Mouse (Mus musculus) olfactory bulb, adult 2 months (tissue): Measurements from ENCODE around the gene Spdye4a. TPM values are rescaled to one million over a fixed set of nuclear protein-coding genes. Genes with fewer than 3 reads are reported as not detected.
"Not testable (repeated sequence)": the region's sequence is repeated elsewhere in the genome, so short reads cannot be mapped to it uniquely, and the experiment has no call there.

Experiments used
- H3K27ac ChIP-seq: fragments of 200-500 bp; 2 replicates; pipeline ENCODE4 v1.5.1; 2012; ENCODE audit warnings: low read depth, low read length; ENCODE audit not compliant: insufficient read depth
- H3K4me1 ChIP-seq: fragments of 200-500 bp; 2 replicates; pipeline ENCODE4 v1.6.1; 2012; ENCODE audit warnings: low read length; ENCODE audit not compliant: control insufficient read depth, insufficient read depth
- H3K4me3 ChIP-seq: fragments of 200-500 bp; 2 replicates; pipeline ENCODE4 v1.5.1; 2012; ENCODE audit warnings: mild to moderate bottlenecking, low read depth, low read length, moderate library complexity; ENCODE audit not compliant: insufficient read depth
- CTCF ChIP-seq: fragments of 200-500 bp; IDR thresholded peaks from 2 replicates; pipeline ENCODE4 v1.5.1; 2012; ENCODE audit warnings: low read depth, mild to moderate bottlenecking, low read length, moderate library complexity; ENCODE audit not compliant: insufficient read depth
- POLR2A ChIP-seq: fragments of 200-500 bp; IDR thresholded peaks from 2 replicates; pipeline ENCODE4 v1.6.1; 2012; ENCODE audit warnings: mild to moderate bottlenecking, low read depth, low read length, moderate library complexity; ENCODE audit not compliant: insufficient read depth
- WGBS: fragments of 180-500 bp; shearing (Covaris S2); methylation state at CpG from one replicate; pipeline ENCODE4 v1.1.7; 2018; 5-methylcytosine and 5-hydroxymethylcytosine counted together
- polyA plus RNA-seq: library from polyadenylated mRNA; stranded (reverse); fragments of >200 nt; gene quantifications from 2 replicates; pipeline ENCODE4 v1.2.4, GENCODE M21; 2012; ENCODE audit warnings: low replicate concordance; ENCODE audit not compliant: missing spikeins, insufficient read depth, insufficient read length

The Spdye4a gene
- polyA plus RNA-seq, 1 experiment: not detected

DNA sequence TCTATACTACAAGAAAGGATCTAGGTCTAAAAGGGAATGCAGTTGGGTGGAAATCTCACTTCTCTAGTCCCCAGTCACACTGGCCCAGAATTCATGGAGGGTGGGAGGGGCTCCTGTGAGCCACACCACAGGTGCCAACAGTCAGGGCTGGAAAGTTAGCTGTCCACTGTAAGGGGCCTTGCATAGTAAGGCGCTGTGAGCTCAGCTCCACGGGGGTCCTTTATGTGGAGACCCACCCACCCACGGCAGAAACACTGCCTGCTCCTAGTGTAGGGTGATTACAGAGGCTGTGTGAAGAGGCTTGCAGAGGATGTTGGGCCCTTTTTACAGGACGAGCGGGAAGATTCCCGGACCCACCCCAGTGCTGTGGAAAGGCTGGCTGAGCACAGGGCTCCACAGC is 25.3 kb upstream of the Spdye4a start:
- Histone ChIP-seq H3K27ac (no peak overlapping the region), H3K4me3 (no peak overlapping the region), H3K4me1 (no peaks in the 10 kb centered on the region)
- TF ChIP-seq CTCF (no peak), POLR2A (no peak)
- 62% methylated on average over 6 of the region's 6 CpGs for WGBS

GRCm38 (mm10) chr5:143244926-143245325 is 18.2 kb upstream of the Spdye4a start:
- no peak for TF ChIP-seq CTCF
- Histone ChIP-seq H3K4me3 (no peak overlapping the region), H3K27ac (no peak overlapping the region), H3K4me1 (no peaks in the 10 kb centered on the region)
- 96% methylated on average over 26 of the region's 26 CpGs for WGBS

- Histone ChIP-seq H3K4me1 (peaks cover 7% of the 10 kb centered on the region), H3K4me3 (peak overlapping the region; percentile 80), H3K27ac (no peak overlapping the region)
- 16% methylated on average over 9 of the region's 9 CpGs for WGBS
- TF ChIP-seq CTCF: no peak
- no peak for TF ChIP-seq POLR2A
Measured at GRCm38 (mm10) chr5:143236036-143236435, 9.3 kb upstream of the Spdye4a start.

GRCm38 (mm10) chr5:143235028-143235693 is 8.5 kb upstream of the Spdye4a start, which contains the start of gene Zfp12:
Gene Zfp12 (plus strand): TSS chr5:143235163.
- Histone ChIP-seq H3K4me1 (peaks cover 7% of the 10 kb centered on the region), H3K27ac (peak within 1 kb of the TSS; percentile 64), H3K4me3 (peak within 1 kb of the TSS; percentile 80)
- TF ChIP-seq CTCF (no peak), POLR2A (peak; percentile 86)
- under 1% methylated on average over 58 of the region's 58 CpGs for WGBS

DNA sequence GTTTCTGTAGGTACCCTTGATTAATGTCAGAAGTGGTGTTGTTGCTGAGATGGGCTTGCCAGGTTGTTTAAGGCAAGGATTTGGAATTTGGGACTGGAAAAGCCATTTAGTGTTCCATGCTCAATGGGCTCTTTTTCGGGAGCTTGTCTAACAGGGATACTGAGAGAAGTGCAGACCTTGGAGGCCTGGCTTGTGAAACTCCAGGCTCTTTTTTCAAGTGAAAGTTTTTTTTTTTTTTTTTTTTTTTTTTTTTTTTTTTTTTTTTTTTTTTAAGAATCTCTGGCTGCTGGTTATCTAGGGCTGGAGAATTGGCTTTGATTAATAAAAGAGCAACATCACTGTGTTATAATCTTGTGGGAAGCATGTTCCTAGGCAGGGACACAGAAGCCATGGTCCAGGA is 4.4 kb downstream of the Spdye4a start:
- TF ChIP-seq CTCF (no peak), POLR2A (no peak)
- WGBS: 72% methylated on average over 1 of the region's 1 CpGs

GRCm38 (mm10) chr5:143220996-143221395 is 5.7 kb downstream of the Spdye4a start:
- TF ChIP-seq CTCF (no peak), POLR2A (no peak)
- WGBS: 83% methylated on average over 5 of the region's 5 CpGs
- H3K4me3 ChIP-seq: no peak overlapping the region
- no peaks in the 10 kb centered on the region for H3K4me1 ChIP-seq
- no peak overlapping the region for H3K27ac ChIP-seq

More for the DNA sequence above, 4.4 kb downstream of the Spdye4a start:
- H3K4me1 ChIP-seq: no peaks in the 10 kb centered on the region
- no peak overlapping the region for H3K4me3 ChIP-seq
- no peak overlapping the region for H3K27ac ChIP-seq

DNA sequence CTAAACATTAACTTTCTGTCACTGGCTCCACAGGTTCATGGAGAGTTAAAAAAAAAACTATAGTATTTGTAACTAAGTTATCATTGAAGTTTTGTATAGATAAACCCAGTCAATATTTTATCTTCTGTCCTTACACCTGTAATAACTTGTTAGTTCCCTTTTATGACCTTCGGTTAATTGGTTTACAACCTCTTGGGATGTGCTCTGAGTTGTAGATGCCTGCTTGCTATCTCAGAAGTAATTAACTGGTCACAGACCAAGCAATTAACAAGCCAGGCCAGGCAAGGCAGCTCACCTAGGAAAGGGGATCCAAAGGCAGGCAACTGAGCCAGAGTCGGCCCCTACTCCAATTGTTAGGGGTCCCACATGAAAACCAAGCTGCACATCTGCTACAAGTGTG is 12.9 kb downstream of the Spdye4a start:
- Histone ChIP-seq H3K4me3 (no peak overlapping the region), H3K27ac (no peak overlapping the region), H3K4me1 (no peaks in the 10 kb centered on the region)
- no peak for TF ChIP-seq CTCF
- no peak for TF ChIP-seq POLR2A
- WGBS: 92% methylated on average over 2 of the region's 2 CpGs

- 72% methylated on average over 3 of the region's 3 CpGs for WGBS
- no peak for TF ChIP-seq POLR2A
- no peak for TF ChIP-seq CTCF
- H3K27ac ChIP-seq: no peak overlapping the region
- no peaks in the 10 kb centered on the region for H3K4me1 ChIP-seq
- H3K4me3 ChIP-seq: no peak overlapping the region
Measured at GRCm38 (mm10) chr5:143205015-143205414, 21.7 kb downstream of the Spdye4a start.

DNA sequence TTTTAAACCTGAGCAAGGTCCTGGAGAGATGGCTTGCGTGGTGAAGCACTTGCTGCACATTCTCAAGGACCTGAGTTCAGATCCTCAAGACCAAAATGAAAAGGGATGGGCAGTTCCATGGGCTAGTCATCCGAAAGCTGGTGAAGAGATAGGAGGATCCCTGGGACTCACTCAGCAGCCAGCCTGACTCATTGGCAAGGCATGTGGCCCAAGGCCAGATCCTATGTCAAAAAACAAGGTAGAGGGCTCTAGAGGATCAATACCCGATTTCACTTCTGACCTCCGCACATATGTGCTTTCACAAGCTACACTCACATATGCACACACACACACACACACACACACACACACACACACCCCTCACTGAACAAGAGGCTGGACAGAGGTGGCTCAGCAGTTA is 30.2 kb downstream of the Spdye4a start:
- 89% methylated on average over 4 of the region's 4 CpGs for WGBS
- Histone ChIP-seq H3K4me3 (no peak overlapping the region), H3K27ac (no peak overlapping the region), H3K4me1 (no peaks in the 10 kb centered on the region)
- TF ChIP-seq POLR2A (no peak), CTCF (no peak)

DNA sequence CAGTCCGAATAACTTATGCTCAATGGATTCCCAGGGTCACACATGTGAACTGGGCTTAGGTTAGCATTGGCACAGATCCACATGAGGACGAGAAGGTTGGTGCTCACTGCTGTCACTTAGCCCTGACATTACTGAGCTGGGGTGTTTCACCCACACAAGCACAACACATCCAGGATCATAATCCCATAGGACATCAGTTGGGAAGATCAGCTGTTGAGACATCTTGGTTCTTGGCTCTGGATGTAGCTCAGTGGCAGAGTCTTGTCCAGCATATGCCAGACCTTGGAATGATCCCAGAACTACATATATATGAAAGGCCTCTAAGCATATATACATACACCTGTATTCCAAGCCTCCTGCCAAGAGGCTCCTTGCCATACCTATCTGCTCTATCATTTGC is 31.5 kb downstream of the Spdye4a start:
- H3K4me1 ChIP-seq: no peaks in the 10 kb centered on the region
- WGBS: 66% methylated on average over 2 of the region's 2 CpGs
- H3K27ac ChIP-seq: no peak overlapping the region
- H3K4me3 ChIP-seq: no peak overlapping the region
- TF ChIP-seq CTCF (no peak), POLR2A (no peak)

- WGBS: 70% methylated on average over 8 of the region's 8 CpGs
- H3K27ac ChIP-seq, H3K4me1 ChIP-seq, H3K4me3 ChIP-seq: not testable (repeated sequence)
Measured at GRCm38 (mm10) chr5:143194747-143195146, 31.9 kb downstream of the Spdye4a start.
